Mouse (Mus musculus): Measurements from ENCODE around the gene Rnasek.

The Rnasek gene

GRCm38 (mm10) chr11:70237457-70238167 lies 2.0 kb downstream of the Rnasek start, which contains the start of gene 0610010K14Rik:
0610010K14Rik (minus strand) TSS chr11:70237914.
- peak; percentile 86 for ATAC-seq (ENCODE audit: insufficient number of reproducible peaks, low FRiP score, low TSS enrichment)

- no peak for ATAC-seq (ENCODE audit: insufficient number of reproducible peaks, low FRiP score, low TSS enrichment)
These were observed 2.9 kb downstream of the Rnasek start for GRCm38 (mm10) chr11:70236717-70237116.

GRCm38 (mm10) chr11:70235254-70235900 lies 4.3 kb downstream of the Rnasek start:
- no peak for ATAC-seq (ENCODE audit: insufficient number of reproducible peaks, low FRiP score, low TSS enrichment)

- ATAC-seq (ENCODE audit: insufficient number of reproducible peaks, low FRiP score, low TSS enrichment): no peak
These were observed 5.1 kb downstream of the Rnasek start for GRCm38 (mm10) chr11:70234497-70234896.

- ATAC-seq (ENCODE audit: insufficient number of reproducible peaks, low FRiP score, low TSS enrichment): no peak
These were observed 5.6 kb downstream of the Rnasek start for GRCm38 (mm10) chr11:70234037-70234436.

- ATAC-seq (ENCODE audit: insufficient number of reproducible peaks, low FRiP score, low TSS enrichment): no peak
These were observed 6.6 kb downstream of the Rnasek start for GRCm38 (mm10) chr11:70233016-70233415.

GRCm38 (mm10) chr11:70232546-70232945 lies 7.1 kb downstream of the Rnasek start:
- no peak for ATAC-seq (ENCODE audit: insufficient number of reproducible peaks, low FRiP score, low TSS enrichment)

GRCm38 (mm10) chr11:70230239-70230727 lies 9.4 kb downstream of the Rnasek start:
- no peak for ATAC-seq (ENCODE audit: insufficient number of reproducible peaks, low FRiP score, low TSS enrichment)

GRCm38 (mm10) chr11:70229260-70230010 lies 10.2 kb downstream of the Rnasek start, which contains the start of gene Bcl6b:
Bcl6b (minus strand) TSS chr11:70229798.
- no peak for ATAC-seq (ENCODE audit: insufficient number of reproducible peaks, low FRiP score, low TSS enrichment)

- no peak for ATAC-seq (ENCODE audit: insufficient number of reproducible peaks, low FRiP score, low TSS enrichment)
These were observed 10.8 kb downstream of the Rnasek start for GRCm38 (mm10) chr11:70228828-70229227.

- ATAC-seq (ENCODE audit: insufficient number of reproducible peaks, low FRiP score, low TSS enrichment): no peak
These were observed 11.9 kb downstream of the Rnasek start for GRCm38 (mm10) chr11:70227661-70228245.

GRCm38 (mm10) chr11:70227126-70227525 lies 12.5 kb downstream of the Rnasek start:
- ATAC-seq (ENCODE audit: insufficient number of reproducible peaks, low FRiP score, low TSS enrichment): no peak

- no peak for ATAC-seq (ENCODE audit: insufficient number of reproducible peaks, low FRiP score, low TSS enrichment)
These were observed 13.1 kb downstream of the Rnasek start for GRCm38 (mm10) chr11:70226602-70226890.

GRCm38 (mm10) chr11:70225798-70226601 lies 13.6 kb downstream of the Rnasek start:
- ATAC-seq (ENCODE audit: insufficient number of reproducible peaks, low FRiP score, low TSS enrichment): no peak

GRCm38 (mm10) chr11:70223724-70224123 lies 15.9 kb downstream of the Rnasek start:
- no peak for ATAC-seq (ENCODE audit: insufficient number of reproducible peaks, low FRiP score, low TSS enrichment)

GRCm38 (mm10) chr11:70221603-70222500 lies 17.8 kb downstream of the Rnasek start:
- ATAC-seq (ENCODE audit: insufficient number of reproducible peaks, low FRiP score, low TSS enrichment): no peak

GRCm38 (mm10) chr11:70220731-70221602 lies 18.7 kb downstream of the Rnasek start, which contains the start of gene Slc16a13:
Slc16a13 (minus strand) TSS chr11:70221064.
- ATAC-seq (ENCODE audit: insufficient number of reproducible peaks, low FRiP score, low TSS enrichment): peak; percentile 84

GRCm38 (mm10) chr11:70220323-70220722 lies 19.3 kb downstream of the Rnasek start:
- no peak for ATAC-seq (ENCODE audit: insufficient number of reproducible peaks, low FRiP score, low TSS enrichment)
